Mouse (Mus musculus): ENCODE measurements around the gene Gm13276. TPM values are rescaled to one million over a fixed set of nuclear protein-coding genes. Genes with fewer than 3 reads are reported as not detected.
"Not testable (repeated sequence)": the region's sequence is repeated elsewhere in the genome, so short reads cannot be mapped to it uniquely, and the experiment has no call there.

The Gm13276 gene
- polyA plus RNA-seq, 1 experiment from 2014 or later = not detected

- not testable (repeated sequence) for H3K4me1 ChIP-seq; H3K4me3 ChIP-seq (replicated peaks); H3K9me3 ChIP-seq (replicated peaks); H3K4me2 ChIP-seq; H3K27ac ChIP-seq; ATAC-seq (replicated peaks; ENCODE audit: low FRiP score); H3K36me3 ChIP-seq; H3K9ac ChIP-seq; H3K27me3 ChIP-seq
- 79% methylated on average over 1 of the region's 1 CpGs for WGBS
Measured at GRCm38 (mm10) chr4:88835225-88835624, 49.7 kb downstream of the Gm13276 start, which contains the start of gene Ifna5. TSS of gene Ifna5 (plus strand) at chr4:88835525.

Other genes with a start within 250 kb of the Gm13276 start
- not detected in 2 replicates for gene Ifna15, start 227.5 kb upstream of the Gm13276 start, polyA plus RNA-seq (2015; fragmentation: Nextera tagmentation; extraction: Ambion mirVana)
- not detected in 2 replicates for gene Ifna14, start 213.9 kb upstream of the Gm13276 start, polyA plus RNA-seq (2015; fragmentation: Nextera tagmentation; extraction: Ambion mirVana)
- not detected in 2 replicates for gene Ifna9, start 193.3 kb upstream of the Gm13276 start, polyA plus RNA-seq (2015; fragmentation: Nextera tagmentation; extraction: Ambion mirVana)
- gene Ifna12, start 182.3 kb upstream of the Gm13276 start, polyA plus RNA-seq (2015; fragmentation: Nextera tagmentation; extraction: Ambion mirVana) = not detected in 2 replicates
- gene C87499, start 151.3 kb upstream of the Gm13276 start, polyA plus RNA-seq (2015; fragmentation: Nextera tagmentation; extraction: Ambion mirVana) = not detected in 2 replicates
- not detected in 2 replicates for gene Ifna13, start 141.2 kb upstream of the Gm13276 start, polyA plus RNA-seq (2015; fragmentation: Nextera tagmentation; extraction: Ambion mirVana)
- not detected in 2 replicates for gene Ifna16, start 108.8 kb upstream of the Gm13276 start, polyA plus RNA-seq (2015; fragmentation: Nextera tagmentation; extraction: Ambion mirVana)
- not detected in 2 replicates for gene Ifna2, start 101.8 kb upstream of the Gm13276 start, polyA plus RNA-seq (2015; fragmentation: Nextera tagmentation; extraction: Ambion mirVana)
- not detected in 2 replicates for gene Ifnab, start 94.3 kb upstream of the Gm13276 start, polyA plus RNA-seq (2015; fragmentation: Nextera tagmentation; extraction: Ambion mirVana)
- gene Gm26566, start 63.9 kb upstream of the Gm13276 start, polyA plus RNA-seq (2015; fragmentation: Nextera tagmentation; extraction: Ambion mirVana) = 1.1 and 1.2 TPM in 2 replicates
- gene Klhl9, start 63.2 kb upstream of the Gm13276 start, polyA plus RNA-seq (2015; fragmentation: Nextera tagmentation; extraction: Ambion mirVana) = 95.2 and 103 TPM in 2 replicates
- gene Gm13271, start 30.8 kb upstream of the Gm13276 start, polyA plus RNA-seq (2015; fragmentation: Nextera tagmentation; extraction: Ambion mirVana) = not detected in 2 replicates
- gene Gm13283, start 25.6 kb upstream of the Gm13276 start, polyA plus RNA-seq (2015; fragmentation: Nextera tagmentation; extraction: Ambion mirVana) = 0.30 and 0.49 TPM in 2 replicates
- 0.23 TPM in 1 of 2 replicates, not detected in the other for gene Gm13290, start 11.9 kb upstream of the Gm13276 start, polyA plus RNA-seq (2015; fragmentation: Nextera tagmentation; extraction: Ambion mirVana)
- not detected in 2 replicates for gene Gm13289, start 8.8 kb upstream of the Gm13276 start, polyA plus RNA-seq (2015; fragmentation: Nextera tagmentation; extraction: Ambion mirVana)
- 0.40 TPM in 1 of 2 replicates, not detected in the other for gene Gm13272, start 5.9 kb upstream of the Gm13276 start, polyA plus RNA-seq (2015; fragmentation: Nextera tagmentation; extraction: Ambion mirVana)
- gene Ifnz, start 3.6 kb upstream of the Gm13276 start, polyA plus RNA-seq (2015; fragmentation: Nextera tagmentation; extraction: Ambion mirVana) = 0.35 TPM in 1 of 2 replicates, not detected in the other
- gene Gm13277, start 2.9 kb downstream of the Gm13276 start, polyA plus RNA-seq (2015; fragmentation: Nextera tagmentation; extraction: Ambion mirVana) = not detected in 2 replicates
- not detected in 2 replicates for gene Gm13278, start 5.8 kb downstream of the Gm13276 start, polyA plus RNA-seq (2015; fragmentation: Nextera tagmentation; extraction: Ambion mirVana)
- gene Gm13275, start 8.8 kb downstream of the Gm13276 start, polyA plus RNA-seq (2015; fragmentation: Nextera tagmentation; extraction: Ambion mirVana) = not detected in 2 replicates
- gene Gm13279, start 11.7 kb downstream of the Gm13276 start, polyA plus RNA-seq (2015; fragmentation: Nextera tagmentation; extraction: Ambion mirVana) = not detected in 2 replicates
- 1.0 and 1.2 TPM in 2 replicates for gene Gm13285, start 14.0 kb downstream of the Gm13276 start, polyA plus RNA-seq (2015; fragmentation: Nextera tagmentation; extraction: Ambion mirVana)
- gene Gm13287, start 17.5 kb downstream of the Gm13276 start, polyA plus RNA-seq (2015; fragmentation: Nextera tagmentation; extraction: Ambion mirVana) = not detected in 2 replicates
- 0.08 TPM in 1 of 2 replicates, not detected in the other for gene Gm13288, start 19.8 kb downstream of the Gm13276 start, polyA plus RNA-seq (2015; fragmentation: Nextera tagmentation; extraction: Ambion mirVana)
- not detected in 2 replicates for gene Ifna7, start 30.5 kb downstream of the Gm13276 start, polyA plus RNA-seq (2015; fragmentation: Nextera tagmentation; extraction: Ambion mirVana)
- not detected in 2 replicates for gene Ifna11, start 34.2 kb downstream of the Gm13276 start, polyA plus RNA-seq (2015; fragmentation: Nextera tagmentation; extraction: Ambion mirVana)
- gene Ifna6, start 41.7 kb downstream of the Gm13276 start, polyA plus RNA-seq (2015; fragmentation: Nextera tagmentation; extraction: Ambion mirVana) = not detected in 2 replicates
- gene Ifna5, start 49.8 kb downstream of the Gm13276 start, polyA plus RNA-seq (2015; fragmentation: Nextera tagmentation; extraction: Ambion mirVana) = not detected in 2 replicates
- not detected in 2 replicates for gene Ifna4, start 56.2 kb downstream of the Gm13276 start, polyA plus RNA-seq (2015; fragmentation: Nextera tagmentation; extraction: Ambion mirVana)
- gene Ifna1, start 64.4 kb downstream of the Gm13276 start, polyA plus RNA-seq (2015; fragmentation: Nextera tagmentation; extraction: Ambion mirVana) = not detected in 2 replicates
- gene Ifne, start 94.5 kb downstream of the Gm13276 start, polyA plus RNA-seq (2015; fragmentation: Nextera tagmentation; extraction: Ambion mirVana) = not detected in 2 replicates

Data from kidney, embryonic 15.5 days (tissue).